Mouse (Mus musculus) cortical plate, adult 2 months (tissue): ENCODE results near the gene Cope. TPM values are rescaled to one million over a fixed set of nuclear protein-coding genes. Genes with fewer than 3 reads are reported as not detected.
A peak's percentile ranks its signal among the peaks of the same experiment; 100 is the strongest.

Experiments
- H3K27ac ChIP-seq: fragments of 200-500 bp; 2 replicates; pipeline ENCODE4 v1.5.1; 2012; ENCODE audit warnings: low read length, control low read depth, inconsistent platforms; ENCODE audit not compliant: insufficient read depth
- H3K4me1 ChIP-seq: fragments of 200-500 bp; 2 replicates; pipeline ENCODE4 v1.6.1; 2011; ENCODE audit warnings: low read length; ENCODE audit not compliant: control insufficient read depth, insufficient read depth
- H3K4me3 ChIP-seq: fragments of 200-500 bp; 2 replicates; pipeline ENCODE4 v1.5.1; 2011; ENCODE audit warnings: mild to moderate bottlenecking, low read length, control low read depth; ENCODE audit not compliant: insufficient read depth
- CTCF ChIP-seq: fragments of 200-500 bp; IDR thresholded peaks from 2 replicates; pipeline ENCODE4 v1.5.1; 2011; ENCODE audit warnings: mild to moderate bottlenecking, control low read depth, low read length; ENCODE audit not compliant: insufficient read depth; ENCODE audit errors: extremely low read depth
- POLR2A ChIP-seq: fragments of 200-500 bp; IDR thresholded peaks from 2 replicates; pipeline ENCODE4 v1.6.1; 2011; ENCODE audit warnings: mild to moderate bottlenecking, low read length, control low read depth; ENCODE audit not compliant: insufficient read depth; ENCODE audit errors: extremely low read depth
- polyA plus RNA-seq: library from polyadenylated mRNA; depleted of rRNA; stranded (reverse); fragments of >200 nt; gene quantifications from 2 replicates; pipeline ENCODE4 v1.2.3, GENCODE M21; 2012; rRNA removed

Cope gene
- polyA plus RNA-seq = 232 and 238 TPM in 2 replicates

- TF ChIP-seq CTCF (no peak), POLR2A (peak; percentile 69)
- peaks cover 11% of the 10 kb centered on the region for H3K4me1 ChIP-seq
- H3K27ac ChIP-seq = peak within 1 kb of the TSS; percentile 56; the same call in 1 of the 2 replicates
- H3K4me3 ChIP-seq = peak within 1 kb of the TSS; percentile 84
Measured at GRCm38 (mm10) chr8:70302358-70302890, at the start of gene Cope, which contains the start of gene Ddx49. Cope (plus strand) TSS chr8:70302518. Ddx49 (minus strand) TSS chr8:70302489.

- TF ChIP-seq CTCF (peak; percentile 34; the same call in 1 of the 2 replicates), POLR2A (no peak)
- Histone ChIP-seq H3K4me1 (no peaks in the 10 kb centered on the region), H3K4me3 (no peak overlapping the region), H3K27ac (no peak overlapping the region)
Measured at GRCm38 (mm10) chr8:70254628-70255027, 47.7 kb upstream of the Cope start.

- Histone ChIP-seq H3K4me3 (no peak overlapping the region), H3K4me1 (no peaks in the 10 kb centered on the region), H3K27ac (no peak overlapping the region)
- no peak for TF ChIP-seq CTCF
- TF ChIP-seq POLR2A = no peak
Measured at GRCm38 (mm10) chr8:70257456-70257855, 44.9 kb upstream of the Cope start.

- Histone ChIP-seq H3K4me1 (no peaks in the 10 kb centered on the region), H3K27ac (no peak overlapping the region), H3K4me3 (no peak overlapping the region)
- TF ChIP-seq CTCF (no peak), POLR2A (no peak)
Measured at GRCm38 (mm10) chr8:70258600-70258999, 43.7 kb upstream of the Cope start.

DNA sequence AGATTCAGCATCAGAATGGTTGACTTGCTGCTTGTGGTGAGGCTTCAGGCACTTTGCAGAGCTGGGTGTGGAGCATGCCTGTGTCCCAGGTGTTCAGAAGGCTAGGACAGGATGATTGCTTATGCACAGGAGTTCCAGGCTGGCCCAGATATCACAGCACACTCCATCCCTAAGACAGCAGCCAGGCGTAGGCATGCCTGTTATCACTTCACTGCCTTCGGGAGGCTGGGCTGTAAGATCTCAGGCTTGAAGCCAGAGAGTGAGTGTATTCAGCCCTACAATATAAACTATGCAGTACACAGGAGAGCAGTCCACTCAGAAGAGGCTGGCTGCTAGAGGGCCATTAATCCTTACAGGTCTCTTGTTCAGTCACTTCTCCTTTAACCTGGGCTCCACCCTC, 43.3 kb upstream of the Cope start:
- no peak overlapping the region for H3K4me3 ChIP-seq
- TF ChIP-seq POLR2A (no peak), CTCF (no peak)
- H3K27ac ChIP-seq = no peak overlapping the region
- no peaks in the 10 kb centered on the region for H3K4me1 ChIP-seq

DNA sequence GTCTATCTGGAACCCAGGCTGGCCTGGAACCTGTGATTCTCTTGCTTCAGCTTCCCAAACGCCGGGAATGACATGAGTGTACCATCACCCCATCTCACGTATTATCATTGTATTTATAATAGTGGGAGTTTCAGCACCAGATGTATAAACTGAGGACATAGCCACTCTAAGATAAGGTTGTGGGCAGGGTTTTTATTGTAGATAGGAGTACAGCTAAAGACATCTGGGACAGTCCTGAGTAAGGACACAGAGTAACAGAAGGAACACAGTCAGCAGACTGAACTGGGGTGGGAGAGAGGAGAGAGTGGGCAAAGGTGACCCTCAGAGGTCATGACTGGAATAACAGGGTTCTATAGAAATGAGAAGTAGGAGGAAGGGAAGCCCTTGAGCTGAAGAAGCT, 34.6 kb upstream of the Cope start:
- TF ChIP-seq POLR2A = no peak
- no peak for TF ChIP-seq CTCF
- Histone ChIP-seq H3K4me3 (no peak overlapping the region), H3K4me1 (peaks cover 2% of the 10 kb centered on the region), H3K27ac (no peak overlapping the region)

DNA sequence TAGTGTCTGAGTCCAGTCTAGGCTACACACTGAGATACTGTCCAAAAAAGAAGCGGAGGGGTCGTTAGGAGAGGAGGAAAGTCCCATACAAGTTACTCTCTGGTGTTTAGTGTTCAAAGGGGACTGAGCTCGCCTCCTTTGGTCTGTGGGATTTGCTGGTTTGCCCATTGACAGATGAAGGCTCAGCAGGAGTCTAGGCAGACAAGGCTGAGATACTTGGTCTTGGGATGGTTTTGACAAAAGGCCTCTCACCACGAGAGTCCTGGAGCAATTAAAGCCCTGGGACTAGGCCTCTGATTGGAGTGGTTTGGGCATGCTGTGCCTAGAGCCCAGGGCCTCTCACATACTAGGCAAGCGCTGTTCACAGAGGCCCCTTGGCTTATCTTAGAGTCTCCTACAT, 34.0 kb upstream of the Cope start:
- peaks cover 2% of the 10 kb centered on the region for H3K4me1 ChIP-seq
- no peak overlapping the region for H3K27ac ChIP-seq
- TF ChIP-seq CTCF (no peak), POLR2A (no peak)
- no peak overlapping the region for H3K4me3 ChIP-seq

DNA sequence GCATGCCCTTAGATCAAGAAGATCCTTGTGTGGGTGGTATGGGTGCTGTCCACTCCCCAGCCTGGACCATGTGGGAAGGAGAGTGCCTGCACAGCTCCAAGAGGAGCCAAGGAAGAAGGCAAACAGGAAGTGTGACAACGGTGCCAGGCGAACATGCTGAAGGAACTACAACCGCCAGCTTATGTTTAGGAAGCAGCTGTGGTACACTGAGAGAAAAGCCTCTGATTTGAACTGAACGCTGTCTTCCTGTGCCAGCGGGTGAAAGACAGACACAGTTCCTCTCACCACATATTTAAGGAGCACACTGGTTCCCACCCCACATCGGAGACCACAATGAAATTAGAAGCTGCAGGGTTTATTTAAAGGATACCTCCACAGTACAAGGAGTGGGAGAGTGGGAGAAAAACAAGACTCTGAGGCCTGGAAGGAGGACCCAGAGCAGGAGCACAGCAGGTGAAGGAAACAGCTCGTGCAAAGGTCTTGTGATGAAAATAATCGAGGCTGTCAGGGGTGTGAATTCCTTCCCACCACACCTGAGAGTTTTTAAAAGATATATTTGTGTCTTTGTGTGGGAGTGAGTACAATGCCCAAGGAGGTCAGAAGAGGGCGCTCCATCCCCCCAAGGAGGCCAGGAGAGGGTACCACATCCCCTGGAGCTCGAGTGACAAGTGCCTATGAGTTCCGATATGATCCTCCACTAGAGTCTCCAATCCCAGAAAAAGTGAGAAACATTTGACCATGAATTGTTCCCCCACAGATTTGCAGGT, 33.3 kb upstream of the Cope start:
- TF ChIP-seq CTCF = peak; percentile 41
- TF ChIP-seq POLR2A = 0 out of 2 replicates have a peak, but pooled peaks have one; percentile 19
- no peak overlapping the region for H3K27ac ChIP-seq
- H3K4me1 ChIP-seq = peaks cover 2% of the 10 kb centered on the region
- H3K4me3 ChIP-seq = no peak overlapping the region

- Histone ChIP-seq H3K4me1 (peaks cover 2% of the 10 kb centered on the region), H3K27ac (no peak overlapping the region), H3K4me3 (no peak overlapping the region)
- TF ChIP-seq CTCF (no peak), POLR2A (no peak)
Measured at GRCm38 (mm10) chr8:70272949-70273348, 29.4 kb upstream of the Cope start.

GRCm38 (mm10) chr8:70274350-70274749, 28.0 kb upstream of the Cope start:
- Histone ChIP-seq H3K4me3 (no peak overlapping the region), H3K27ac (no peak overlapping the region), H3K4me1 (no peaks in the 10 kb centered on the region; the same call in 1 of the 2 replicates)
- TF ChIP-seq CTCF = no peak
- TF ChIP-seq POLR2A = no peak
